Mouse (Mus musculus): Measurements from ENCODE around the gene Ddx28.

Ddx28 gene

GRCm38 (mm10) chr8:106011643-106011986, at the start of gene Ddx28:
Gene Ddx28 (minus strand): TSS chr8:106011882.
- DNase-seq (ENCODE audit: low spot score): no peak

- no peak for DNase-seq (ENCODE audit: low spot score)
Measured at GRCm38 (mm10) chr8:106060521-106060920, 48.8 kb upstream of the Ddx28 start.

DNA sequence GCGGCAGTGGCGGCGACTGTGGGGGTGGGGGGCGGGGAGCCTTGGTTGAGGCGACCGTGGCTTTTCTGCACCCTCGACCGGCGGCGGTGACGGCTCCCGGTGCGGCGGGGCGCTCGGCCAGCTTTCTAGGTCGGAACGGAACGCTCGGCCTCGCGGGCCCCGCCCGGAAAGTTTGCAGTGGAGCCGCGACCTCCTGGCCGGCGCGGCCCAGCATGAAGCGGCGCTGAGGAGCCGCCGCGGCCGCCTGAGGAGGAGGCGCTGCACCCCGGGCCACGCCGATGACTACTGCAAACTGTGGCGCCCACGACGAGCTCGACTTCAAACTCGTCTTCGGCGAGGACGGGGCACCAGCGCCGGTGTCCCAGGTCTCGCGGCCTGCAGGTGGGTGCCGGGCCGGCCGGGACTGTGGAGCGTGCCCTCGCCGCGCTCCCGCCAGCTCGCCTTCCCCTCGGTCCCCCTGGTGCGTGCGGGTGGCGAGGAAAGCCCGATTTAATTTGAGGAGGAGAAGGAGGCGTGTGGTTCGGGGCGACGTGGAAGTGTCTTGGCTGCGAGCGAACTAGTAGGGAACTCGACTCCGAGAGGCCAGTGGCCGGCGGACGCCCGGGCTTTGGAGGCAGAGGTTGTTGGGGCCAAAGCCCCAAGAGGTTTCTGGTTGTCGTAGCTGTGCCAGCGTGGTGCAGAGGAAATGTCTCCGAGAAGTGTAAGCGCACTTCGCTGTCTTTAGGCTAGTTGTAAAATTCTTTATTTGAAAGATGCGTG, 48.1 kb upstream of the Ddx28 start:
- no peak for DNase-seq (ENCODE audit: low spot score)

DNA sequence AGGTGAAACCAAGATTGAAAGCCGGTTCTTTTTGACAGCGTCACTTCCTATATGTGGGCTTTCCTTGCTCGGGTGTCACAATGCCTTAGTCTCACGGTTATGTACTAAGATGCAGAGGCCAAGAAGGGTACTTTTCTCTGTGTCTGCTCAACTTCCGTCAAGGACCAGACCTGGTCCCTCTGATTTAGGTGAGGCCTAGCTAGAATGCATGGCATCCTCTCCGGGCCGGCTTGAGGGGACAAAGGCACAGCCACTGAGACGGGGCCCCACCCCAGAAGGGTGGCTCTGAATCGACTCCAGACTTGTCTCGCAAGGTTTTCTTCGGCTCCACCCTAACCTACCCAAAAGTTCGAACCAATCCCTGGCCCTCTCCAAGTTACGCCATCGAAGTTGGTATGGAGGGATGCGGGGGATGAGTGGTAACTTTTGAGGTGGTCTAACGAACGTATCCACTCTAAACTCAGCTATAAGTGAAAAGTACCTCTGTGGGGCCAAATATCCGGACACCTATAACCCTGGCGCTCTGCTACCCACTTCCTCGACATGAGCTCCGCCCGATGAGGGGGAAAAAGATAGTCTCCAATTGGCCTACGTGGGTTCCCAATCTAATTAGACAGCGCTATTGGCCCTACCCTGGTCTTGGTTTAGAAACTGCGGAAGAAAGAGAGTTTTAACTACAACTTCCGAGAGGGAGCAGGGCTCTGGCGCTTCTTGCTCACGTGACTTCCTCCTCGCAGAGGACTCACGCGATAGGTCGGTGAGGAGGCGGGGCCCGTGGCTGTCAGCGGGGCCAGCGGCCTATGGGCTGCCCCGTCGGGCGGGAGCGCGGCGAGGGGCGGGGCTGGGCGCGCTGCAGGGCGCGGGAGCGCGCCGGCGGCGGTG, 47.3 kb upstream of the Ddx28 start, which contains the start of gene Nfatc3:
Gene Nfatc3 (plus strand): TSS at position 110 of the 882 bp plus-strand sequence.
- peak; percentile 95 for DNase-seq (ENCODE audit: low spot score)

- no peak for DNase-seq (ENCODE audit: low spot score)
Measured at GRCm38 (mm10) chr8:106056455-106056982, 44.8 kb upstream of the Ddx28 start.

- DNase-seq (ENCODE audit: low spot score): no peak
Measured at GRCm38 (mm10) chr8:106055038-106055437, 43.4 kb upstream of the Ddx28 start.

DNA sequence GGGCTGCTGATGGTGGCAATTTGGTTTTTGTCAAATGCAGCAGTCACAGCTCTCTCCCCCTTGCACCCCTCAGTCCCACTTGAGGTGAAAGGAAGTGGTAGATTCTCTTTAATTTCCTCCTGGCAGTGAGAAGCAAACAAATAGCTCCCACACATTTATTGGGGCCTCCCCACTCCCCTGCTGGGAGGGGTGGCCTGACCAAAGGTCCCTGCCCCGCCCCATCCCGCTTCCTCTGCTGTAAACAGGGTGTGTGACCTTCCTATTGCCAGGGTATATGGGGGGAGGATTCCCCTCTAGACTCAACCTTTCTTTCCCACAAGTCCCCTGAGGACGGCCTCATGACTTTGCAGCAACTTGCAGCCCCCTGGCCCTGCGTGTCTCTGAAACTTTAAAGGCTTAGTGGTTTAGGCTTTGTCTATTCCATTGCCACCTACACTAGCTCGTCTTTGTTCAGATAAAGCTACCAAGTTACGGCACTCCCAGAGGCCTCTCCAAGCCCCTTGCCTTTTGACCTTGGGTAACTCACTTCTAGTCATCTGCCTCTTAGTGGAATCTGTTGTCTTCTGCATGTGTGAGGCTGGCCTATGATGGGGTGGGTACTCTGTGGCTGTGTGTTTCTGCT, 42.6 kb upstream of the Ddx28 start:
- no peak for DNase-seq (ENCODE audit: low spot score)

- no peak for DNase-seq (ENCODE audit: low spot score)
Measured at GRCm38 (mm10) chr8:106052510-106053089, 40.9 kb upstream of the Ddx28 start.

GRCm38 (mm10) chr8:106051068-106051467, 39.4 kb upstream of the Ddx28 start:
- no peak for DNase-seq (ENCODE audit: low spot score)

GRCm38 (mm10) chr8:106049840-106050239, 38.2 kb upstream of the Ddx28 start:
- DNase-seq (ENCODE audit: low spot score): no peak

GRCm38 (mm10) chr8:106047854-106048630, 36.4 kb upstream of the Ddx28 start:
- no peak for DNase-seq (ENCODE audit: low spot score)

DNA sequence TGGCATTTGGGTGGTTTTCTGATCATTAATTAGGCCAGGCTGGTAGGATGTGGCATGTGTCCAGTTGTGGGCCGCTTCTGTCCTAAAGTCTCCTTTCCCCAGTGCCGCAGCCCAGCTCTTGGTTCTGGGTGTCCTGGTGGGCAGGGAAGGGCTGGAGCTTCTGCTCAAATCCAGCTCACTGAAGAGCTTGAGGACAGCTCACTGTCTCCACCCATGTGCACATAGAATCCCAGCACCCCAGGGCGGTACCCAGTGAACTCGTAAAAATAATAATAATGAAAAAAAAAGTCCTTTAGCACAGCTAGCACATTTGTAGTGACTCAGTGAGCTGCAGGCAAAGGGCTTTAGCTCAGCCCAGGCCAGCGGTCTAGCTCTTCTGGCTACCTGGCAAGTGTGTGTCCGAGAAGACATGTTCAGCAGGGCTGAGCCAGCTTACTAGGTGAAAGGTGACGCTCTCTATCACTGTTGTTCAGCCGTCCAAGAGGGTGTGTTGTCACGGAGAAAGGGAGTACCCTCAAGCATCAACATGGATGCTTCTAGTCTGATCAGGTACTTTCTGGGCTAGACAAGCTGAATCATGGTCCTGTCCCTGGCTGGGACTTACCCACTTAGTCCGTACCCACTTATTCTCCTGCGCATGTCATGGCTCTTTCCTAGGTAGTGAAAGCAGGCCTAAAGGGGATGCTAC, 35.3 kb upstream of the Ddx28 start:
- no peak for DNase-seq (ENCODE audit: low spot score)

- no peak for DNase-seq (ENCODE audit: low spot score)
Measured at GRCm38 (mm10) chr8:106044151-106044550, 32.5 kb upstream of the Ddx28 start.

DNA sequence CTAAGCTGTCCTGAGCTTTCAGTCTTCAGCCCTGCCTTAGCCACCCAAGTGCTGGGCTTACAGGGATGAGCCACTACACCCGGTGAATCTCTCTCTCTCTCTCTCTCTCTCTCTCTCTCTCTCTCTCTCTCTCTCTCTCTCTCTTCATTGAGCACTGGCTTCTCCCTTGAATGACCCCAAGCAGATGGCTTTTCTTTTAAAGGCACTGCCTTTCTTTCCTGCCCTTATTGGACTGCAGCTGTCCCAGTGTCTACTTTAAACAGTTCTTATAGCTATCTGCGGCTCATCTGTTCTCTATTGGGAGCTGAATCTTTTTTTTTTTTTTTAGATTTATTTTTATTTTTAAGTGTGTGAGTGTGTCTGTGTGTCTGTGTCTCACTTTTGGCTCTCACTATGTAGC, 31.4 kb upstream of the Ddx28 start:
- no peak for DNase-seq (ENCODE audit: low spot score)

- DNase-seq (ENCODE audit: low spot score): no peak
Measured at GRCm38 (mm10) chr8:106040218-106040617, 28.5 kb upstream of the Ddx28 start.

DNA sequence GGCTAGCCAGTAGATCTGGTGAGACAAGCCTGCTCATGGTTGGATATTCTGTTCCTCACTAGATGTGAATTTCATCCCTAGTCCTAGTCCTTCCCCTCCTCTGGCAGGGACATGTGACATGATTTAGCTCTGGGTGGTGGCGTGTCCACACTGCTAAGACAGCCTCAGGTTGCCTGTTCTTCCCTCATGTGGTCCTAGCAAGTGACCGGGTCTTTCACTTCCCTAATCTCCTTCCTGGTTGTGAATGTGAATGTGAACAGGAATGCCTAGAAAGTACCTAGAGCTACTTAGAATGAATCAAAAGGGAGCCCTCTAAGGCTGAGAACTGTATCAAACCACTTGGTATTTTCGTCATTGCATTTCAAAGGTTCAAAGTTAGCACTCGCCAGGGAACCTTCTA, 27.9 kb upstream of the Ddx28 start:
- no peak for DNase-seq (ENCODE audit: low spot score)

GRCm38 (mm10) chr8:106038721-106039120, 27.0 kb upstream of the Ddx28 start:
- DNase-seq (ENCODE audit: low spot score): no peak

DNA sequence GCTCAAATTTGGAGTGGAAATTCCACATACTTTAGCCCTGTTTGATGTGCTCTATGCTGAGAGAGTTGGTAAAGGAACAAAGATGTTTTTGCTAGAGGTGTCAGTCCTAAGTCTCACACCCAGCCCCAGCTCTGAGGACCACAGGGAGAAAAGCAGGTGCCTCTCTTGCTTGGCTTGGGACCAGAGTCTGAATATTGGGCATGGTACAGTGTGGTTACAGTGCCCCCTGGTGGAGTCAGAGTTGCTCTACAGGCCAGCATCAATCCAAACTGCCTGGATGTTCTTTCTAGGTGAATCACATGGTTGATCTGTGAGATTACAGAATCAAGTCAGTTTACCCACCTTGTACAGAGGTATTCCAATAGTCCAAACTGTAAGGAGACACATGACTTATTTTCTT, 10.8 kb upstream of the Ddx28 start:
- DNase-seq (ENCODE audit: low spot score): peak; percentile 57

- no peak for DNase-seq (ENCODE audit: low spot score)
Measured at GRCm38 (mm10) chr8:106018039-106018438, 6.4 kb upstream of the Ddx28 start.

GRCm38 (mm10) chr8:106017130-106017529, 5.4 kb upstream of the Ddx28 start:
- no peak for DNase-seq (ENCODE audit: low spot score)

DNA sequence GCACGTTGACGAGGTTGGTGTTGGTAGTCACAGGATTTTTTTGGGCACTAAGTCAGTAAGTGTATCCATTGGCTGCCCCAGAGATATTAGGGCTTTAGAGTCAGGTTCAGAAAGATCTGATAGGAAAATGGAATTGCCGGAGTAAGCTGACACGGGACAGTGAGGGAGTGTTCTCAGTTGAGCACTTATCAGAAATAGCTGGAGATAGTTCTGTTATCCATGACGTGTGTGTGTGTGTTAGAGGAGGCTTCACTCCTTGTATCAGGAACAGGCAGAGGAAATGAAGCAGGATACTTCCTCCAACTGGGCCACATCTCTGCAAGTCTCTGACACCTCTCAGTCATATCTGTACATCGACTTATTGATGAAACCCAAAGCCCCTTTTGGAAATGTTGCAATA, 4.6 kb upstream of the Ddx28 start:
- DNase-seq (ENCODE audit: low spot score): no peak
